Mouse (Mus musculus): ENCODE measurements around the gene Ank. TPM values are rescaled to one million over a fixed set of nuclear protein-coding genes. Genes with fewer than 3 reads are reported as not detected.

The Ank gene
- total RNA-seq, 2 experiments from 2014 or later = 125 to 149 TPM

- intact Hi-C loops (cut with DNase I) = no loop called here
- DNase-seq = no peak
These were observed 158.8 kb downstream of the Ank start for GRCm38 (mm10) chr15:27625014-27625889.

- intact Hi-C loops (cut with DNase I) = no loop called here
- no peak for DNase-seq
These were observed 159.4 kb downstream of the Ank start for GRCm38 (mm10) chr15:27625890-27626255.

- intact Hi-C loops (cut with DNase I) = no loop called here
- no peak for DNase-seq
These were observed 159.8 kb downstream of the Ank start for GRCm38 (mm10) chr15:27626314-27626713.

- intact Hi-C loops (cut with DNase I) = no loop called here
- no peak for DNase-seq
These were observed 161.3 kb downstream of the Ank start for GRCm38 (mm10) chr15:27627794-27628193.

- DNase-seq = no peak
- intact Hi-C loops (cut with DNase I) = no loop called here
These were observed 162.6 kb downstream of the Ank start for GRCm38 (mm10) chr15:27629046-27629445.

- intact Hi-C loops (cut with DNase I) = no loop called here
- DNase-seq = peak; percentile 46 to 49
These were observed 163.5 kb downstream of the Ank start for GRCm38 (mm10) chr15:27629800-27630600.

GRCm38 (mm10) chr15:27630601-27631383, 164.3 kb downstream of the Ank start, which contains the start of gene Otulin:
Gene Otulin, minus strand, starts transcription at chr15:27630693.
- intact Hi-C loops (cut with DNase I) = no loop called here
- DNase-seq = peak; percentile 98 to 99

- intact Hi-C loops (cut with DNase I) = no loop called here
- no peak for DNase-seq
These were observed 167.7 kb downstream of the Ank start for GRCm38 (mm10) chr15:27633941-27634900.

- no peak for DNase-seq
These were observed 174.7 kb downstream of the Ank start for GRCm38 (mm10) chr15:27641171-27641570.

GRCm38 (mm10) chr15:27642895-27643294, 176.4 kb downstream of the Ank start:
- intact Hi-C loops (cut with DNase I) = loop anchor here (2.0 kb wide), 2 partner anchors 318 to 326 kb away; no protein-coding TSS in a partner anchor
- peak; percentile 57 to 68 for DNase-seq

More at GRCm38 (mm10) chr15:27641171-27641570, 174.7 kb downstream of the Ank start:
- intact Hi-C loops (cut with DNase I) = no loop called here

Small RNA genes lying within 50 kb of the gene (microRNA-seq; reads per million reads assigned to microRNA genes)
- 0.71 to 1.0 reads per million in 2 experiments for gene Mir7117

Other genes with a start within 250 kb of the Ank start
- 10 to 100 TPM; 38.2 to 43.5 TPM for gene Otulin, start 164.0 kb downstream of the Ank start, total RNA-seq (2021)
- 1 to 10 TPM; 1.2 to 3.6 TPM for gene Otulinl, start 214.9 kb downstream of the Ank start, total RNA-seq (2021)